Mouse (Mus musculus) kidney, embryonic 16.5 days (tissue): Measurements from ENCODE around the gene Dffa. TPM values are rescaled to one million over a fixed set of nuclear protein-coding genes. Genes with fewer than 3 reads are reported as not detected.
A peak's percentile ranks its signal among the peaks of the same experiment; 100 is the strongest.

ENCODE experiments used
- ATAC-seq: fragments of 200-750 bp; cut with Nextera tagmentation; 2 replicates; pipeline ENCODE4 v1.8.0; 2017; ENCODE audit warnings: moderate TSS enrichment; ENCODE audit not compliant: low FRiP score, low TSS enrichment
- H3K27ac ChIP-seq: fragments of 300-500 bp; sonication (generic); 2 replicates; pipeline ENCODE4 v1.5.1; 2014; ENCODE audit warnings: low read length
- H3K27me3 ChIP-seq: fragments of 300-500 bp; sonication (generic); 2 replicates; pipeline ENCODE4 v1.6.1; 2014; ENCODE audit warnings: low read length, control low read depth, mixed read lengths; ENCODE audit not compliant: insufficient read depth
- H3K36me3 ChIP-seq: fragments of 300-500 bp; sonication (generic); 2 replicates; pipeline ENCODE4 v1.6.1; 2014; ENCODE audit warnings: low read length, control low read depth, mixed read lengths; ENCODE audit not compliant: insufficient read depth
- H3K4me1 ChIP-seq: fragments of 300-500 bp; sonication (generic); 2 replicates; pipeline ENCODE4 v1.6.1; 2014; ENCODE audit warnings: low read length, control low read depth, mixed read lengths; ENCODE audit not compliant: insufficient read depth
- H3K4me2 ChIP-seq: fragments of 300-500 bp; sonication (generic); replicated peaks from 2 replicates; pipeline ENCODE4 v1.6.1; 2014; ENCODE audit warnings: low read depth, low read length
- H3K4me3 ChIP-seq: fragments of 300-500 bp; sonication (generic); 2 replicates; pipeline ENCODE4 v1.5.1; 2014; ENCODE audit warnings: mild to moderate bottlenecking, low read length
- H3K9ac ChIP-seq: fragments of 300-500 bp; sonication (generic); replicated peaks from 2 replicates; pipeline ENCODE4 v1.6.1; 2014; ENCODE audit warnings: low read length
- H3K9me3 ChIP-seq: fragments of 300-500 bp; sonication (generic); 2 replicates; pipeline ENCODE4 v1.6.1; 2016; ENCODE audit warnings: low read length, control low read depth
- WGBS: fragments of 180-500 bp; shearing (Covaris S2); extraction: QIAGEN DNeasy Blood & Tissue Kit; methylation state at CpG from one replicate; pipeline ENCODE4 v1.1.7; 2014; 5-methylcytosine and 5-hydroxymethylcytosine counted together
- polyA plus RNA-seq: library from polyadenylated mRNA; unstranded; fragments of >200 nt; fragmentation: Nextera tagmentation; extraction: Ambion mirVana; gene quantifications from 2 replicates; pipeline ENCODE4 v1.2.1, GENCODE M21; 2015

Gene Dffa
- polyA plus RNA-seq, 1 experiment from 2014 or later, result 39.0 TPM

DNA sequence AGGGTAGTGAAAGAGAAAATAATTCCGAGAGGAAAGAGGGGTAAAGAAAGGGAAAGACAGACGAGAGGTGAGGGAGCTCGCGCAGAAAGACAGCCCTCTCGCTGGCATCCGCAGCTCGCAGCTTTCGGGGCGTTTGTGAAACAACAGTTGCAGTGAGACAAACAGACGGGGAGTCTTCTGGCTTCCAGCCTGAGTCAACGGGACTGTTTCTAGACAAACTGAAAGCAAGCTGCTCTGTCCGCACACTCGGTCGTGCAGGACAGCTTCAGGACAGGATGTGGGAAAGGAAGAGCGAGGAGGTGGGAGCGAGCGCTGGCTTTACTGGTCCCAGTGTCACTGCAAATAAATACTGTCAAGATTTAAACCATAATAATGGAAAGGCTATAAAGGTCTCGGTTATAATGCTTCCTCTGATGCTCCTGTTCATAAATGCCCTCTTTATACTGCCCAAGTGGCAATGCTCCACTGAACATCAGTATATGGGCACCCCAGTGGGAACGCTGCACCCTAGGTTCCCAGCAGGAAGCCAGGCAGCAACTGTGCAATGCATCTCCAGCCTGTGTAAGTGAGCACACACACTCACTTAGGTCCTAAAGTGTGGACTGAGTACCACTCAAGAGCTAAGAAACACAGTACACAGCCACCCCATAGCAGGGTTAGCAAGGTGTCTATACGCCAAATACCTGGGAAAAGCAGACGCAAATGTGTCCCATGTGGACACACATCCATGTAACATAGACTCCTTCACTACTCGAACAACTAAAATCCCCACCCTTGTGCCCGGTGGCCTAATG lies 39.7 kb upstream of the Dffa start:
- no peaks in the 10 kb centered on the region for H3K9me3 ChIP-seq
- H3K4me1 ChIP-seq, result peaks cover 36% of the 10 kb centered on the region
- H3K36me3 ChIP-seq, result no peaks in the 10 kb centered on the region
- H3K27ac ChIP-seq, result no peak overlapping the region
- H3K27me3 ChIP-seq, result no peaks in the 10 kb centered on the region
- ATAC-seq, result no peak
- 75% methylated on average over 23 of the region's 23 CpGs for WGBS
- H3K4me2 ChIP-seq, result no peak overlapping the region
- no peak overlapping the region for H3K9ac ChIP-seq
- no peak overlapping the region for H3K4me3 ChIP-seq

DNA sequence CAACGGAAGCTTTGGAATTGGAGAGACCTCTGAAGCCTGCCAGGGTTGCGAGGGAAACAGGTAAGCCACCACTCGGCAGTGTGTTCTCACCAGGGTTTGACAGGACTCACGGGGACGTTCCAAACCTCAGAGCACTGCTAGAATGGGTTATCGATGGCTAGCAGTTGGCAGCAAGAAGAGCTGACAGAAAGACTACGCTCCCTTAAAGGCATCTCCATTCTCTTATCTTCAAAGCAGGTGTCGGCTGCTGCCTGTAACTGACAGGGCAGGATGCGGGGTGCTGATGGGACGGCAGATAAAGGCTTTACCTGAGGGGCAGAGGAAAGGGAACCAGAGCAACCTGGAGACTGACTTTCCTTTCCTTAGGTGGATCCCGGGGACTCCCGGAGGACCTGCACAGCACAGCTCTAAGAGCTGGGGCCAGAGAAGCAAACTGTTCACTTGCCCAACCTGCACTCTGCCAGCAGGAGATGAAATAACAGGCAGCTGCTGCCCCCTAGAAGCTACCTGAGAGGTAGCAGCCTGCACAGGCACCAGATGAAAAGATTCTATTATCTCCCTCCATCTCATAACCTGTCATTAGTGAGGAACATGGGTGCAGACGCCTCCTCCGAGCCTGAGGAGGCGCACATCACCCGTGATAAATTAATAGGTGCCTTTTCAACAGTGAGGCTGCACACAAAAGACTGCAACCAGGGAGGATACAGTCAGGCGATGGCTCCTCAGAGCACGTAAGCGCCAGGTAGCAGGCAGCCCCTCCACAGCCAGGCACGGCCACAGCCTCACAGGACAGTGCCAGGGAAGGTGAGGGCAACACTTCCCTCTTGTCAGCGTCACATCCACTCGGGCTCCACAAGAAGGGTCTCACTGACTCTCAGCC lies 37.0 kb upstream of the Dffa start:
- no peak overlapping the region for H3K4me3 ChIP-seq
- no peak overlapping the region for H3K27ac ChIP-seq
- 80% methylated on average over 22 of the region's 22 CpGs for WGBS
- no peak for ATAC-seq
- peaks cover 42% of the 10 kb centered on the region for H3K4me1 ChIP-seq
- no peaks in the 10 kb centered on the region for H3K27me3 ChIP-seq
- no peaks in the 10 kb centered on the region for H3K9me3 ChIP-seq
- H3K36me3 ChIP-seq, result peaks cover 1% of the 10 kb centered on the region; the same call in 1 of the 2 replicates
- no peak overlapping the region for H3K4me2 ChIP-seq
- H3K9ac ChIP-seq, result no peak overlapping the region

DNA sequence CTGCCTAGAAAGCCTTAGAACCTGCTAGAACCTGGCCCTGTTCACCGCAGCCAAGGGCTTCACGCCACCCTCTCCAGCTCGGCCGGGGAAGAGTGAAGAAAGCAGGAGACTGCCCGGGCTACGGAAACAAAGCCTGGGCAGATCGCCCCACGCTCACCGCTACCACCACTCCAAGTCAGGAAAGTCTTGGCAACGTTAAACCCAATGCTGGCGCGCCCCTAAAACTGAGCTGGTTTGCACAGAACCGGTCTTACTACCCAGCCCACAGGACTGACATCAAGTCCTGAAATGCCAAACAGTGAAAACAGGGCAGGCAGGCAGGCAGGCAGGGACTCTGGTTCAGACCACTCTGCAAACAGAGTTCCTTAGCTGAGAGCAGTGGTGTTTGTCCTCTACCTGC lies 28.9 kb upstream of the Dffa start:
- H3K36me3 ChIP-seq, result peaks cover 22% of the 10 kb centered on the region
- H3K27me3 ChIP-seq, result no peaks in the 10 kb centered on the region
- no peak for ATAC-seq
- no peak overlapping the region for H3K9ac ChIP-seq
- WGBS, result 97% methylated on average over 13 of the region's 13 CpGs
- H3K4me1 ChIP-seq, result peaks cover 17% of the 10 kb centered on the region
- no peak overlapping the region for H3K4me2 ChIP-seq
- H3K27ac ChIP-seq, result no peak overlapping the region
- no peaks in the 10 kb centered on the region for H3K9me3 ChIP-seq
- H3K4me3 ChIP-seq, result no peak overlapping the region

DNA sequence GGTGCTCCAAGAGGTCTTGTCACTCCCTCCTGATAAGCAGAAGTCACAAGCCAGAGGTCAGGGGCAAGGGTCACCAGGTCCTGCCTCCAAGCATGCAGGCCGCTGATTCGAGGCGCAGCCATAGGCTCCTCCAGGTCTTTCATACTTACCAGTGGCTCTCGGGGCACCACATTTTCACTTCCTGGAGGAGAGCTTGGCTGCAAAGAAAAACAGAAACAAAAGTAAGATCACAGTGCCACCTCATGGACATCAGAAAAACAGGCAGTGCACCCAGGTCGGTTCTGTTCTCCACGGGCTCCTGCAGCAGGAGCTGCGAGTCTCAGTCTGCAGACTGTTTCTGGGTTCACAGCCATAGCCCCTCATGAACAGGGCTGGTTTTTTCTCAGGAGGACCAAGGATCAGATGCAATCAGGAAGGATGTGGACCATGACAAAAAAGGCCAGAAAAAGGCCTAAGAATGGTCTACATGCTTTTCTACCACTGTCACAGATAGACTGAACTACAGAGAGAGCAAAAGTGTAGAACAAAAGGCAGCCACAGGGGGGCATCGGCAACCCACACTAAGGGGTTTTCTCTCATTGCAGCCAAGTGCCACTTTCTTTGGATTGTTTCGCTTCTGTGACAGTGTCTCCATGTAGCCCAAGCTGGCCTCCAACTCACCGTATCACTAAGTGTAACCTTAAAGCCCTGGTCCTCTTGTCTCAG lies 27.9 kb upstream of the Dffa start:
- Histone ChIP-seq H3K4me3 (no peak overlapping the region), H3K9ac (0 out of 2 replicates have a peak overlapping the region, but pooled peaks have one; percentile 29), H3K36me3 (peaks cover 22% of the 10 kb centered on the region), H3K9me3 (no peaks in the 10 kb centered on the region), H3K4me1 (peaks cover 7% of the 10 kb centered on the region; the same call in 1 of the 2 replicates), H3K27me3 (no peaks in the 10 kb centered on the region), H3K27ac (no peak overlapping the region), H3K4me2 (no peak overlapping the region)
- 19% methylated on average over 10 of the region's 10 CpGs for WGBS
- ATAC-seq, result peak; percentile 69

DNA sequence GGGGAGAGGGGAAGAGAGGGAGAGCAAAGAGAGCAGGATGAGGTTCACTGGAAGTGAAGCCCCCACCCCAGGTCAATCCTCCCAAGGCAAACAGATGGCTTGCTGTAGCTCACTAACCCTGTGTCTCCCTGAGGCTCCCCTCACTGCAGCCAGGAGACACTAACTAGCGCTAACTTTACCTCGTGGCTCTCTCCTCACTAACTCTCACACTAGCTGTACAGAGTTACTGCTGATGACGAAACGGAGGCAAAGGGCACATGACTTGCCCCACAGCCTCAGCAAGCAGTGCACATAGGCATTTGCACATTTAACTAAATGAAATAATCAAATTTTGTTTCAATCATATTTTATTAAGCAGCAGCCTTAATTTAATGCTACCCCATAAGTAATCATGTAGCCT lies 25.7 kb upstream of the Dffa start:
- no peak overlapping the region for H3K27ac ChIP-seq
- H3K4me2 ChIP-seq, result no peak overlapping the region
- H3K9ac ChIP-seq, result no peak overlapping the region
- no peaks in the 10 kb centered on the region for H3K27me3 ChIP-seq
- peaks cover 13% of the 10 kb centered on the region for H3K4me1 ChIP-seq
- WGBS, result 42% methylated on average over 4 of the region's 4 CpGs
- no peaks in the 10 kb centered on the region for H3K9me3 ChIP-seq
- H3K4me3 ChIP-seq, result no peak overlapping the region
- ATAC-seq, result no peak
- peaks cover 10% of the 10 kb centered on the region for H3K36me3 ChIP-seq

DNA sequence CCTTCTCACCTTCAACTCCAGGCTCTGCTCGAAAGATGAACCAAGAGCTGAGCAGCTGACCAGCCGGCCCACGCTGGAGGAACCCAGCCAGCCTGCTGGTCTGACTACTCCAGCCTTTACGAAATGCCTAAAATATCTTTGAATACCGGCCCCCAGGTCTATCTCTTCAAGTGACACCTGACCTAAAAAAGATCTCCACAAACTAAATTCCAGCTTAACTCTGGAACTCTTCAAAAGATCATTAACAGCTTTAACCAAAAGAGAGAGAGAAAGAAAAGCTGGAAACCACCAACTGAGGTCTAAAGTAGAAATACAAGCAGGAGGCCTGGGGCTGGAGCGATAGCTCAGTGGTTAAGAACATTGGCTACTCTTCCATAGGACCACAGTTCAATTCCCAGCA lies 24.3 kb upstream of the Dffa start:
- Histone ChIP-seq H3K4me1 (peaks cover 13% of the 10 kb centered on the region), H3K4me3 (no peak overlapping the region), H3K27me3 (no peaks in the 10 kb centered on the region), H3K9me3 (no peaks in the 10 kb centered on the region), H3K27ac (no peak overlapping the region), H3K4me2 (no peak overlapping the region), H3K36me3 (peaks cover 7% of the 10 kb centered on the region), H3K9ac (no peak overlapping the region)
- no peak for ATAC-seq
- 80% methylated on average over 6 of the region's 6 CpGs for WGBS

DNA sequence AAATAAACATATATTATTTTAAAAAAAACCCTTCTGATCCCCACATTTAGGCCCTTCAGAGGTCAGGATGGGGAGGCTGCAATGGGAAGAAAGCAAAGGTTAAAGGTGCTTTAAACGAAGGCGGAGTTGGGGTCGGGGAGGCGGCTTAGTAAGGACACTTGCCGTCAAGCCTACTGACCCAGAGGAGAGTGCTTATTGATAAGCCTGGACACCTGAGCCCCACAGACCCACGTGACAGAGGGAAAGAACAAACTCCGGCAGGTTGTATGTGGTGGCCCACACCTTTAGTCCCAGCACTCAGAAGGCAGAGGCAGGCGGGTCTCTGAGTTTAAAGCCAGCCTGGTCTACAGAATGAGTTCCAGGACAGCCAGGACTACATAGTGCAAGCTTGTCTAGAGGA lies 23.8 kb upstream of the Dffa start:
- H3K27ac ChIP-seq, result no peak overlapping the region
- no peaks in the 10 kb centered on the region for H3K27me3 ChIP-seq
- peaks cover 13% of the 10 kb centered on the region for H3K4me1 ChIP-seq
- no peak overlapping the region for H3K4me3 ChIP-seq
- no peaks in the 10 kb centered on the region for H3K9me3 ChIP-seq
- peaks cover 3% of the 10 kb centered on the region; the same call in 1 of the 2 replicates for H3K36me3 ChIP-seq
- no peak for ATAC-seq
- 89% methylated on average over 8 of the region's 8 CpGs for WGBS
- H3K4me2 ChIP-seq, result no peak overlapping the region
- H3K9ac ChIP-seq, result no peak overlapping the region

DNA sequence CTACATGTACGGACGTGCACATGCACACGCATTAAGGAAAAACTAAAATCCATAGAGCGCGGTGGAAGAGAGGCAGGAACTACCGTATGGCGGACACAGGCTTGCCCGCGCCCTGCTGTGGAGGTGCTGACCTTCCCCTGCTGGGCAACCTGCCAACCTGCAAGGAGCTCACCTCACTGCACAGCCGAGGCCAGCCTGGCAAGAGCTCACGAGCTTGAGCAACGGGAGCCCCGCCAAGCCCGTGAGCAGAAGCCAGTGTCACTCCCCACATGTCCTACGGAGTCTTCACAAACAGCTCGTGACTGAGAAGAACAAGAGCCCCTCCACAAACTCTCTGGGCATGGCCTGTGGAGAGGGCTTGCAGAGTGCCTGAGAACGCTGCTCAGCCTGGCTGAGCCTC lies 22.4 kb upstream of the Dffa start:
- ATAC-seq, result peak; percentile 85
- Histone ChIP-seq H3K27ac (no peak overlapping the region), H3K4me2 (no peak overlapping the region)

DNA sequence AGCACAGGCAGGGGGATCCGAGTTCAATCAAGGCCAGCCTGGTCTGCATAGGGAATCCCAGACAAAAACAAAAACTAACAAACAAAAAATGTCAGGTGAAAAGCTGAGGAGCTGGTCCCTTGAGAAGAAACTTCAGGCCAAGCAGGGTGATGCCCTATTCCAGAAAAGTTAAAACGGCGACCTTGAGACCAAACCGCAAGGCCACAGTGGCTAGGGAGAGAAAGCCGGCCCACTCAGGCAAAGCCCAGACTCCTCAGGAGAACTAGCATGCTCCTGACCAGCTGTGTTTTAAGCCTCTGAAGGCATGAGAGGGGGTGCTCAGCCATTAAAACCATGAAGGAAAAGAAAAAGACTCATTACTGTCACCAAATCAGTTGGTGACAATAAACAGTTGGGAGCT lies 18.6 kb upstream of the Dffa start:
- Histone ChIP-seq H3K9ac (no peak overlapping the region), H3K36me3 (no peaks in the 10 kb centered on the region), H3K4me3 (no peak overlapping the region), H3K9me3 (no peaks in the 10 kb centered on the region), H3K4me1 (peaks cover 6% of the 10 kb centered on the region), H3K27me3 (no peaks in the 10 kb centered on the region), H3K27ac (no peak overlapping the region), H3K4me2 (no peak overlapping the region)
- WGBS, result 76% methylated on average over 5 of the region's 5 CpGs
- ATAC-seq, result no peak

More for the DNA sequence above, 22.4 kb upstream of the Dffa start:
- H3K4me3 ChIP-seq, result no peak overlapping the region
- WGBS, result 64% methylated on average over 17 of the region's 17 CpGs
- H3K36me3 ChIP-seq, result no peaks in the 10 kb centered on the region
- no peaks in the 10 kb centered on the region for H3K9me3 ChIP-seq
- H3K27me3 ChIP-seq, result no peaks in the 10 kb centered on the region
- no peak overlapping the region for H3K9ac ChIP-seq
- peaks cover 6% of the 10 kb centered on the region for H3K4me1 ChIP-seq
